Mouse (Mus musculus) small intestine, adult 2 months (tissue): ENCODE data around the gene Cdc14a.

Source experiments
- CTCF ChIP-seq: fragments of 200-500 bp; IDR thresholded peaks from 2 replicates; pipeline ENCODE4 v1.5.1; 2012; ENCODE audit warnings: low read depth, mild to moderate bottlenecking, control low read depth, inconsistent platforms, low read length, moderate library complexity, mixed read lengths; ENCODE audit not compliant: insufficient replicate concordance, insufficient read length; ENCODE audit errors: extremely low read depth
- POLR2A ChIP-seq: fragments of 200-500 bp; IDR thresholded peaks from 2 replicates; pipeline ENCODE4 v1.6.1; 2012; ENCODE audit warnings: low read depth, mild to moderate bottlenecking, control low read depth, inconsistent platforms, low read length, moderate library complexity

- no peak for TF ChIP-seq CTCF
- TF ChIP-seq POLR2A: no peak
These were observed 19.0 kb upstream of the Cdc14a start for GRCm38 (mm10) chr3:116442788-116443187.
